In the genomic region with DNA sequence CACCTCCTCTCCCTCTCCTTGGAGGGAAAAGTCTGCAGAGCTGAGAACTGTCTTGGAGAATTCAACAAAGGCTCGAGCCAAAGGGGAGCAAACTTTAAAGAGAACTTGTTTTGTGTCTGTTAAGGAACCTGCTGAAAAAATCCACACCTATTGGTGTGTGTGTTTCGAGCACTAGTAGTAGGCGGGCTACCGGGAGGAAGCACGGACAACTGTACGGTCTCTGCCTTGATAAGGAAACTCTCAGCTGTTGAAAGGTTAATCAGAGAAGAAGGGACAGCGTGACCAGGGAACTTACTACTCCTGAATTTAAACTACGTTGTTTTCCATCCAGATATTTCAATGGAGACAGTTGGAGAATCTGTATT, we compare ENCODE assay signal across 8 mouse cellular contexts.
DNase-seq lines count a peak whose midpoint lies in the region; ATAC-seq and TF ChIP-seq lines count a peak whose summit lies in the region.

No protein-coding gene starts in this region.

- no peak for DNase-seq in heart, postnatal 36 days
- DNase-seq in MEL (ENCODE audit: low read depth, low spot score), result peak; percentile 81
- DNase-seq in hindbrain, embryonic 10.5 days (ENCODE audit: low spot score), result no peak
- DNase-seq in layer of hippocampus, postnatal 10 days (ENCODE audit: low spot score in 2 of 2), result no peak
- no peak for DNase-seq in layer of hippocampus, adult 18-20 months (ENCODE audit: low spot score in 2 of 2)
- DNase-seq in kidney, adult 11 months, result no peak

- 0 out of 4 replicates have a peak, but pooled peaks of 1 of the 2 experiments have one; percentile 10 for TF ChIP-seq POLR2A in MEL (IDR thresholded peaks at IDR 0.05; ENCODE audit: control insufficient read depth in 1 of 2, insufficient read depth in 1 of 2, low read depth in 1 of 2, low read length in 2 of 2, poor library complexity in 1 of 2)

- ATAC-seq in heart, embryonic 16.5 days (replicated peaks; ENCODE audit: extremely low read depth, insufficient read depth, low FRiP score), result peak; percentile 30; the same call in 1 of the 2 replicates
- ATAC-seq in megakaryocyte progenitor cell, adult 5-6 weeks (replicated peaks; ENCODE audit: poor library complexity), result peak; percentile 23

- H3K9ac ChIP-seq in heart, embryonic 16.5 days (ENCODE audit: low read length), result peak overlapping the region; percentile 84
- H3K9ac ChIP-seq in MEL (ENCODE audit: control insufficient read depth, low read depth, low read length, poor library complexity, severe bottlenecking), result peak overlapping the region; percentile 75

- H3K9me3 ChIP-seq in heart, embryonic 16.5 days (replicated peaks; ENCODE audit: control insufficient read depth, low read length), result no peaks in the 10 kb centered on the region
- H3K9me3 ChIP-seq in MEL (replicated peaks; ENCODE audit: insufficient read depth, low read length), result no peaks in the 10 kb centered on the region
- H3K9me3 ChIP-seq in hindbrain, embryonic 10.5 days, result no peaks in the 10 kb centered on the region

- WGBS in heart, embryonic 16.5 days, result 0% methylated on average over 8 of the region's 8 CpGs
- WGBS in hindbrain, embryonic 10.5 days, result under 1% methylated on average over 8 of the region's 8 CpGs

- peak overlapping the region; percentile 98 for H3K27ac ChIP-seq in heart, embryonic 16.5 days (ENCODE audit: low read length)
- peak overlapping the region; percentile 95 for H3K27ac ChIP-seq in MEL (ENCODE audit: control insufficient read depth, low read depth, low read length)
- H3K27ac ChIP-seq in hindbrain, embryonic 10.5 days, result peak overlapping the region; percentile 93

- no peak for TF ChIP-seq RAD21 in MEL (IDR thresholded peaks at IDR 0.05; ENCODE audit: low read depth, low read length)

- H3K4me1 ChIP-seq in heart, embryonic 16.5 days (ENCODE audit: control insufficient read depth, insufficient read depth, low read length), result peaks cover 64% of the 10 kb centered on the region
- peaks cover 32 to 42% of the 10 kb centered on the region in 2 experiments for H3K4me1 ChIP-seq in MEL (ENCODE audit: control insufficient read depth in 1 of 2, insufficient read depth in 2 of 2, low read length in 2 of 2)
- peaks cover 86% of the 10 kb centered on the region for H3K4me1 ChIP-seq in hindbrain, embryonic 10.5 days (replicated peaks)

- no peaks in the 10 kb centered on the region for H3K27me3 ChIP-seq in heart, embryonic 16.5 days (ENCODE audit: control insufficient read depth, insufficient read depth, low read length)
- H3K27me3 ChIP-seq in MEL (ENCODE audit: control insufficient read depth in 1 of 2, insufficient read depth in 2 of 2, low read length in 2 of 2), result no peaks in the 10 kb centered on the region
- H3K27me3 ChIP-seq in hindbrain, embryonic 10.5 days (ENCODE audit: insufficient read depth, poor library complexity, severe bottlenecking), result no peaks in the 10 kb centered on the region

- H3K36me3 ChIP-seq in heart, embryonic 16.5 days (ENCODE audit: control insufficient read depth, insufficient read depth), result no peaks in the 10 kb centered on the region
- H3K36me3 ChIP-seq in MEL (ENCODE audit: control insufficient read depth in 1 of 2, insufficient read depth in 2 of 2, low read length in 2 of 2), result peaks cover 5 to 53% of the 10 kb centered on the region in 2 experiments; a peak in 3 of 4 replicates
- peaks cover 45% of the 10 kb centered on the region for H3K36me3 ChIP-seq in hindbrain, embryonic 10.5 days

- TF ChIP-seq EP300 in MEL (IDR thresholded peaks at IDR 0.05; ENCODE audit: low read depth in 1 of 2, low read length in 2 of 2), result peak in 1 of 2 experiments; percentile 55; a peak in 2 of 4 replicates

- H3K79me2 ChIP-seq in MEL (ENCODE audit: control insufficient read depth, insufficient read depth, low read length, poor library complexity), result peaks cover 27% of the 10 kb centered on the region

- intact Hi-C loops in heart, postnatal 36 days (cut with DNase I), result loop anchor here (1.0 to 5.0 kb wide), 6 partner anchors 10 to 163 kb away; no protein-coding TSS in a partner anchor

- H3K4me2 ChIP-seq in heart, embryonic 16.5 days (ENCODE audit: low read depth, low read length), result peak overlapping the region; percentile 69

- no peak for TF ChIP-seq CTCF in MEL (IDR thresholded peaks at IDR 0.05 in 2 of 3, conservative IDR thresholded peaks at IDR 0.05 in 1 of 3; ENCODE audit: control insufficient read depth in 1 of 3, insufficient read depth in 1 of 3, low read depth in 2 of 3, low read length in 3 of 3, poor library complexity in 1 of 3, severe bottlenecking in 1 of 3)

- H3K4me3 ChIP-seq in heart, embryonic 16.5 days (ENCODE audit: low read length), result peak overlapping the region; percentile 71
- peak overlapping the region; percentile 78 to 97 for H3K4me3 ChIP-seq in MEL (ENCODE audit: control insufficient read depth in 1 of 2, insufficient read depth in 1 of 2, low read depth in 2 of 2, low read length in 2 of 2)
- peak overlapping the region; percentile 56 for H3K4me3 ChIP-seq in hindbrain, embryonic 10.5 days

TF ChIP-seq in MEL, 35 proteins besides CTCF, POLR2A, EP300 and RAD21:
- TF ChIP-seq SMC3 (IDR thresholded peaks at IDR 0.05; ENCODE audit: low read depth, low read length), result no peak
- TF ChIP-seq HCFC1 (IDR thresholded peaks at IDR 0.05; ENCODE audit: low read depth, low read length), result 0 out of 2 replicates have a peak, but pooled peaks have one; percentile 7
- TF ChIP-seq SIN3A (IDR thresholded peaks at IDR 0.05; ENCODE audit: low read length), result peak; percentile 65
- no peak for TF ChIP-seq UBTF (IDR thresholded peaks at IDR 0.05; ENCODE audit: borderline replicate concordance, insufficient read depth, low read depth, low read length)
- TF ChIP-seq ZC3H11A (IDR thresholded peaks at IDR 0.05; ENCODE audit: low read depth, low read length), result no peak
- TF ChIP-seq MXI1 (IDR thresholded peaks at IDR 0.05; ENCODE audit: low read depth, low read length), result no peak; the same call in 1 of the 2 replicates
- TF ChIP-seq CHD1 (IDR thresholded peaks at IDR 0.05; ENCODE audit: low read depth, low read length), result no peak
- peak; percentile 15 for TF ChIP-seq MYC (IDR thresholded peaks at IDR 0.05; ENCODE audit: low read depth, low read length)
- no peak for TF ChIP-seq E2F4 (IDR thresholded peaks at IDR 0.05; ENCODE audit: borderline replicate concordance, low read depth, low read length)
- peak; percentile 60 for TF ChIP-seq TAL1 (IDR thresholded peaks at IDR 0.05; ENCODE audit: low read length)
- no peak for TF ChIP-seq ZMIZ1 (IDR thresholded peaks at IDR 0.05; ENCODE audit: low read depth, low read length)
- no peak for TF ChIP-seq CHD2 (IDR thresholded peaks at IDR 0.05; ENCODE audit: low read length)
- TF ChIP-seq NRF1 (IDR thresholded peaks at IDR 0.05; ENCODE audit: insufficient read depth, low read depth, low read length, poor library complexity, severe bottlenecking), result no peak
- no peak for TF ChIP-seq BHLHE40 (IDR thresholded peaks at IDR 0.05; ENCODE audit: borderline replicate concordance, low read depth, low read length)
- TF ChIP-seq GABPA (IDR thresholded peaks at IDR 0.05; ENCODE audit: low read depth, low read length), result no peak
- no peak for TF ChIP-seq KAT2A (conservative IDR thresholded peaks at IDR 0.05; ENCODE audit: low read depth, low read length)
- no peak for TF ChIP-seq JUND (IDR thresholded peaks at IDR 0.05; ENCODE audit: low read depth, low read length)
- no peak for TF ChIP-seq USF1 (IDR thresholded peaks at IDR 0.05; ENCODE audit: low read depth, low read length)
- no peak for TF ChIP-seq MAFK (IDR thresholded peaks at IDR 0.05; ENCODE audit: borderline replicate concordance, low read depth, low read length)
- peak; percentile 25; the same call in 1 of the 2 replicates for TF ChIP-seq TBP (IDR thresholded peaks at IDR 0.05; ENCODE audit: low read depth, low read length)
- TF ChIP-seq MYB (IDR thresholded peaks at IDR 0.05; ENCODE audit: low read depth, low read length), result no peak
- TF ChIP-seq ELF1 (IDR thresholded peaks at IDR 0.05; ENCODE audit: low read depth, low read length), result no peak
- peak; percentile 46 for TF ChIP-seq RCOR1 (IDR thresholded peaks at IDR 0.05; ENCODE audit: low read depth, low read length)
- TF ChIP-seq MAZ (IDR thresholded peaks at IDR 0.05; ENCODE audit: low read depth, low read length), result no peak
- TF ChIP-seq MEF2A (IDR thresholded peaks at IDR 0.05; ENCODE audit: extremely low read depth, insufficient replicate concordance, low read depth, low read length, poor library complexity, severe bottlenecking), result no peak
- peak; percentile 87 for TF ChIP-seq ETS1 (IDR thresholded peaks at IDR 0.05; ENCODE audit: low read depth, low read length)
- 0 out of 2 replicates have a peak, but pooled peaks have one; percentile 4 for TF ChIP-seq POLR2AphosphoS2 (IDR thresholded peaks at IDR 0.05; ENCODE audit: low read length)
- TF ChIP-seq GATA1 (IDR thresholded peaks at IDR 0.05; ENCODE audit: low read depth, low read length), result peak; percentile 73
- TF ChIP-seq TCF12 (IDR thresholded peaks at IDR 0.05; ENCODE audit: low read depth, low read length), result peak; percentile 32; the same call in 1 of the 2 replicates
- TF ChIP-seq MAX (IDR thresholded peaks at IDR 0.05; ENCODE audit: low read length), result no peak
- TF ChIP-seq NELFE (IDR thresholded peaks at IDR 0.05; ENCODE audit: low read depth, low read length), result no peak
- no peak for TF ChIP-seq USF2 (IDR thresholded peaks at IDR 0.05; ENCODE audit: borderline replicate concordance in 1 of 2, insufficient read depth in 1 of 2, low read depth in 1 of 2, low read length in 2 of 2)
- no peak for TF ChIP-seq ZKSCAN1 (IDR thresholded peaks at IDR 0.05; ENCODE audit: low read depth, low read length)
- no peak for TF ChIP-seq ZNF384 (IDR thresholded peaks at IDR 0.05; ENCODE audit: low read depth, low read length)
- TF ChIP-seq POLR2AphosphoS5 (IDR thresholded peaks at IDR 0.05; ENCODE audit: borderline replicate concordance, low read depth, low read length), result no peak; the same call in 1 of the 2 replicates
